Mouse (Mus musculus): ENCODE data around the gene Lamtor2. TPM values are rescaled to one million over a fixed set of nuclear protein-coding genes. Genes with fewer than 3 reads are reported as not detected.

Gene Lamtor2
- total RNA-seq (2023), result 10 to 100 TPM; 74.0 to 89.2 TPM

GRCm38 (mm10) chr3:88552676-88553524 is at the start of gene Lamtor2:
Gene Lamtor2, minus strand, starts transcription at chr3:88553074.

GRCm38 (mm10) chr3:88575540-88575939 is 22.7 kb upstream of the Lamtor2 start, which contains the start of gene Ssr2:
Gene Ssr2, plus strand, starts transcription at chr3:88575876.

DNA sequence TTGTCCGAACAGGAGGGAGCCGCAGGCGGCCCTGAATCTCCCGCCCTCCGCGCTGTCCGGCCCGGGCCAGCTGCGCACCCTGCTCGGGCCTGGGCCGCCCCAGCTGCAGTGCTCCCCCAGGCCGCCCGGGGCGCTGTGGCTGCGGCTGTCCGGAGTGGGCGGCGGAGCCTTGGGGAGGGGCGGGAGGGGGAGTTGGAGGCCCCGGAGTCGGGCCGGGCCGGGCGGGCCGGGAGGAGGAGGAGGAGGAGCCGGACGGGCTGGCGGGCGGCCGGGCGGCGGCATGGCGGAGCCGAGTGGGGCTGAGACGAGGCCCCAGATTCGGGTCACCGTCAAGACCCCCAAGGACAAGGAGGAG is 628 bp upstream of the Lamtor2 start, which contains the start of gene Ubqln4:
Gene Ubqln4 (plus strand): TSS at position 234 of the 355 bp plus-strand sequence.

GRCm38 (mm10) chr3:88548180-88548917 is 4.5 kb downstream of the Lamtor2 start, which contains the start of gene Rab25:
Gene Rab25, minus strand, starts transcription at chr3:88548300.

GRCm38 (mm10) chr3:88532299-88532674 is 20.6 kb downstream of the Lamtor2 start, which contains the start of gene Mex3a:
Gene Mex3a, plus strand, starts transcription at chr3:88532395.

DNA sequence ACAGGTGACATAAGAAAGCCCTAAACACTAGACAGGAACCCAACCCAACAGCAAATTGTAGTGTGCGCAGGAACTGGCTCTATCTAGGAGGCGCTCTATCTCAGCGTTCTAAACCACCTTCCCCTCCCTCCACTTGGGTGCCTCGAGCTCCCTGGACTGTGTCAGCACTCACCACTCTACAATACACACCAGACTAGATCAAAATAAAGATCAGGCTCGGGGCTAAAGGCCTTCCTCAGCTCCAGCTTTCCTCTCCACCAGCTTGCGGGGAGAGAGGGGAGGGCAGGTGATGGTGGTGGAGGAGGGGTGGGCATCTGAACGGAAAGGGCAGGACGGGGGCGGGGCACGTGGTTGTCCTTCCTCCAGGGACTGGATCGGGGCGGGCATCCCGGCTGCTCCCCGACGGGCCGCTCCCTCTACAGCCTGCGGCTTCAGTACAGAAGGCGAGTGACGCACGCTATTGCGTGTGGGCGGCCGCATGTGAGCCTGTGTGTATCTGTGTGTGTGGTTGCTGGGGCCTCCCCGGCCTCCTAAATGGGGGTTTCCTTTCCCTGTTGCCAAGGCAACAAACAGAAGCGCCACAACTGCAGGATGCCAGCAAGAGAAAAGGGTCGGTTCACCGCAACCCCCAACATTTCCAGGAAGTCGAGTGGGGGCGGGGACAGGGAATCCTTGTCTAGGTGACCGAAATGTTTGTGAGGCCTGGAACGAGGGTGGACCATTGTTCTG is 43.0 kb downstream of the Lamtor2 start, which contains the start of gene Lmna:
Gene Lmna (minus strand): TSS at position 265 of the 729 bp plus-strand sequence.

Other genes starting within 250 kb of the Lamtor2 start
- 100 to 1,000 TPM; 114 to 115 TPM for gene Glmp, start 228.1 kb downstream of the Lamtor2 start, total RNA-seq (2023)
- gene Tmem79, start 216.9 kb downstream of the Lamtor2 start, total RNA-seq (2023), result 1 to 10 TPM; 1.2 to 1.3 TPM
- gene Smg5, start 216.8 kb downstream of the Lamtor2 start, total RNA-seq (2023), result 10 to 100 TPM; 48.0 to 51.9 TPM
- gene Paqr6, start 188.5 kb downstream of the Lamtor2 start, total RNA-seq (2023), result 1 to 10 TPM in 1 of 2 experiments, under 1 TPM in 1; 0.46 to 1.1 TPM
- 10 to 100 TPM; 15.2 to 25.3 TPM for gene Bglap3, start 180.3 kb downstream of the Lamtor2 start, total RNA-seq (2023)
- 10 to 100 TPM; 26.3 to 43.3 TPM for gene Bglap2, start 174.4 kb downstream of the Lamtor2 start, total RNA-seq (2023)
- 100 to 1,000 TPM; 105 to 139 TPM for gene Bglap, start 168.6 kb downstream of the Lamtor2 start, total RNA-seq (2023)
- 10 to 100 TPM; 59.0 to 65.4 TPM for gene Pmf1, start 142.7 kb downstream of the Lamtor2 start, total RNA-seq (2023)
- 10 to 100 TPM; 16.1 to 16.3 TPM for gene Slc25a44, start 127.9 kb downstream of the Lamtor2 start, total RNA-seq (2023)
- 100 to 1,000 TPM; 296 to 331 TPM for gene Sema4a, start 91.9 kb downstream of the Lamtor2 start, total RNA-seq (2023)
- gene Lmna, start 43.1 kb downstream of the Lamtor2 start, total RNA-seq (2023), result 10 to 100 TPM; 17.1 to 26.2 TPM
- gene Mex3a, start 20.7 kb downstream of the Lamtor2 start, total RNA-seq (2023), result under 1 TPM; 0.20 to 0.33 TPM
- not detected for gene Rab25, start 4.8 kb downstream of the Lamtor2 start, total RNA-seq (2023)
- gene Ubqln4, start 684 bp upstream of the Lamtor2 start, total RNA-seq (2023), result 10 to 100 TPM; 20.0 to 20.2 TPM
- 10 to 100 TPM; 77.9 to 78.3 TPM for gene Ssr2, start 22.8 kb upstream of the Lamtor2 start, total RNA-seq (2023)
- 100 to 1,000 TPM; 201 to 231 TPM for gene Arhgef2, start 52.9 kb upstream of the Lamtor2 start, total RNA-seq (2023)
- gene Rxfp4, start 100.1 kb upstream of the Lamtor2 start, total RNA-seq (2023), result under 1 TPM in 1 of 2 experiments, not detected in 1; 0.28 TPM
- 10 to 100 TPM; 64.7 to 80.3 TPM for gene Khdc4, start 132.7 kb upstream of the Lamtor2 start, total RNA-seq (2023)
- 10 to 100 TPM; 41.5 to 50.4 TPM for gene Rit1, start 163.8 kb upstream of the Lamtor2 start, total RNA-seq (2023)
- gene Syt11, start 222.1 kb upstream of the Lamtor2 start, total RNA-seq (2023), result under 1 TPM; 0.79 to 0.83 TPM